Mouse (Mus musculus) limb, embryonic 11.5 days (tissue): Measurements from ENCODE around the gene Cep350. TPM values are rescaled to one million over a fixed set of nuclear protein-coding genes. Genes with fewer than 3 reads are reported as not detected.

Experiments
- ATAC-seq: fragments of 200-750 bp; cut with Nextera tagmentation; 2 replicates; pipeline ENCODE4 v1.8.0; 2017; ENCODE audit warnings: low read depth; ENCODE audit not compliant: insufficient number of reproducible peaks, low FRiP score, low TSS enrichment
- DNase-seq: peaks from one replicate; pipeline ENCODE4 v3.0.0-alpha.2; 2015; ENCODE audit warnings: low spot score
- H3K27ac ChIP-seq: fragments of 300-500 bp; sonication (generic); replicated peaks from 2 replicates; pipeline ENCODE4 v1.5.1; 2014; ENCODE audit warnings: low read depth, mild to moderate bottlenecking, low read length
- H3K27me3 ChIP-seq: fragments of 300-500 bp; sonication (generic); 2 replicates; pipeline ENCODE4 v1.6.1; 2014; ENCODE audit warnings: mild to moderate bottlenecking, low read length, mixed read lengths; ENCODE audit not compliant: control insufficient read depth, insufficient read depth
- H3K36me3 ChIP-seq: fragments of 300-500 bp; sonication (generic); 2 replicates; pipeline ENCODE4 v1.6.1; 2014; ENCODE audit warnings: mild to moderate bottlenecking, low read length, moderate library complexity, mixed read lengths; ENCODE audit not compliant: control insufficient read depth, insufficient read depth
- H3K4me1 ChIP-seq: fragments of 300-500 bp; sonication (generic); 2 replicates; pipeline ENCODE4 v1.6.1; 2014; ENCODE audit warnings: low read length, mixed read lengths; ENCODE audit not compliant: control insufficient read depth, insufficient read depth
- H3K4me2 ChIP-seq: fragments of 300-500 bp; sonication (generic); 2 replicates; pipeline ENCODE4 v1.6.1; 2014; ENCODE audit warnings: low read depth, mild to moderate bottlenecking, moderate library complexity; ENCODE audit not compliant: severe bottlenecking
- H3K4me3 ChIP-seq: fragments of 300-500 bp; sonication (generic); 2 replicates; pipeline ENCODE4 v1.5.1; 2014; ENCODE audit warnings: low read depth, low read length
- H3K9ac ChIP-seq: fragments of 300-500 bp; sonication (generic); 2 replicates; pipeline ENCODE4 v1.6.1; 2014; ENCODE audit warnings: mild to moderate bottlenecking, low read length
- H3K9me3 ChIP-seq: fragments of 300-500 bp; sonication (generic); 2 replicates; pipeline ENCODE4 v1.6.1; 2016; ENCODE audit warnings: low read length; ENCODE audit not compliant: control insufficient read depth
- WGBS: fragments of 180-500 bp; shearing (Covaris S2); extraction: QIAGEN DNeasy Blood & Tissue Kit; methylation state at CpG from one replicate; pipeline ENCODE4 v1.1.7; 2014; 5-methylcytosine and 5-hydroxymethylcytosine counted together
- polyA plus RNA-seq: library from polyadenylated mRNA; unstranded; fragments of >200 nt; fragmentation: Nextera tagmentation; extraction: Ambion mirVana; gene quantifications from 2 replicates; pipeline ENCODE4 v1.2.1, GENCODE M21; 2014

Gene Cep350
- polyA plus RNA-seq, 1 experiment from 2014 or later = 6.2 TPM

GRCm38 (mm10) chr1:155862967-155863366, 110.1 kb downstream of the Cep350 start:
- Histone ChIP-seq H3K36me3 (peaks cover 10% of the 10 kb centered on the region), H3K4me1 (no peaks in the 10 kb centered on the region), H3K27me3 (no peaks in the 10 kb centered on the region), H3K4me3 (no peak overlapping the region), H3K9ac (no peak overlapping the region), H3K27ac (no peak overlapping the region), H3K4me2 (no peak overlapping the region), H3K9me3 (no peaks in the 10 kb centered on the region)
- WGBS = 78% methylated on average over 4 of the region's 4 CpGs
- DNase-seq (no peak), ATAC-seq (no peak)

- Histone ChIP-seq H3K9me3 (no peaks in the 10 kb centered on the region), H3K27me3 (no peaks in the 10 kb centered on the region), H3K4me3 (no peak overlapping the region), H3K9ac (no peak overlapping the region), H3K27ac (no peak overlapping the region), H3K36me3 (peaks cover 3% of the 10 kb centered on the region; the same call in 1 of the 2 replicates), H3K4me1 (no peaks in the 10 kb centered on the region), H3K4me2 (no peak overlapping the region)
- WGBS = 85% methylated on average over 7 of the region's 7 CpGs
- no peak for ATAC-seq
- no peak for DNase-seq
Observed at GRCm38 (mm10) chr1:155854926-155855702, 117.9 kb downstream of the Cep350 start.

GRCm38 (mm10) chr1:155853009-155853408, 120.0 kb downstream of the Cep350 start:
- Histone ChIP-seq H3K36me3 (no peaks in the 10 kb centered on the region; the same call in 1 of the 2 replicates), H3K9me3 (no peaks in the 10 kb centered on the region), H3K9ac (no peak overlapping the region), H3K4me2 (no peak overlapping the region), H3K27me3 (no peaks in the 10 kb centered on the region), H3K4me1 (no peaks in the 10 kb centered on the region), H3K27ac (no peak overlapping the region), H3K4me3 (no peak overlapping the region)
- ATAC-seq = no peak
- DNase-seq = no peak
- WGBS = 97% methylated on average over 5 of the region's 5 CpGs

GRCm38 (mm10) chr1:155844235-155844634, 128.8 kb downstream of the Cep350 start:
- no peaks in the 10 kb centered on the region for H3K9me3 ChIP-seq
- no peak for DNase-seq
- H3K27ac ChIP-seq = no peak overlapping the region
- WGBS = 86% methylated on average over 5 of the region's 5 CpGs
- no peaks in the 10 kb centered on the region for H3K4me1 ChIP-seq
- no peaks in the 10 kb centered on the region; the same call in 1 of the 2 replicates for H3K36me3 ChIP-seq
- no peak for ATAC-seq
- no peak overlapping the region for H3K9ac ChIP-seq
- H3K4me3 ChIP-seq = no peak overlapping the region
- no peaks in the 10 kb centered on the region for H3K27me3 ChIP-seq
- H3K4me2 ChIP-seq = no peak overlapping the region

- H3K27me3 ChIP-seq = no peaks in the 10 kb centered on the region
- DNase-seq (no peak), ATAC-seq (no peak)
- WGBS = 91% methylated on average over 4 of the region's 4 CpGs
- H3K9me3 ChIP-seq = no peaks in the 10 kb centered on the region
- H3K4me3 ChIP-seq = no peak overlapping the region
- H3K4me1 ChIP-seq = no peaks in the 10 kb centered on the region
- no peak overlapping the region for H3K4me2 ChIP-seq
- no peak overlapping the region for H3K27ac ChIP-seq
- no peak overlapping the region for H3K9ac ChIP-seq
- no peaks in the 10 kb centered on the region; the same call in 1 of the 2 replicates for H3K36me3 ChIP-seq
Observed at GRCm38 (mm10) chr1:155843538-155843937, 129.5 kb downstream of the Cep350 start.

- H3K4me1 ChIP-seq = no peaks in the 10 kb centered on the region
- no peak overlapping the region for H3K4me2 ChIP-seq
- H3K9me3 ChIP-seq = no peaks in the 10 kb centered on the region
- no peak overlapping the region for H3K9ac ChIP-seq
- DNase-seq (no peak), ATAC-seq (no peak)
- H3K27ac ChIP-seq = no peak overlapping the region
- WGBS = 76% methylated on average over 2 of the region's 2 CpGs
- H3K4me3 ChIP-seq = no peak overlapping the region
- H3K27me3 ChIP-seq = no peaks in the 10 kb centered on the region
- H3K36me3 ChIP-seq = no peaks in the 10 kb centered on the region
Observed at GRCm38 (mm10) chr1:155835667-155836066, 137.4 kb downstream of the Cep350 start.

- no peaks in the 10 kb centered on the region for H3K4me1 ChIP-seq
- DNase-seq = no peak
- no peak overlapping the region for H3K9ac ChIP-seq
- no peaks in the 10 kb centered on the region for H3K36me3 ChIP-seq
- H3K9me3 ChIP-seq = no peaks in the 10 kb centered on the region
- no peak for ATAC-seq
- H3K4me2 ChIP-seq = no peak overlapping the region
- H3K27me3 ChIP-seq = no peaks in the 10 kb centered on the region
- no peak overlapping the region for H3K27ac ChIP-seq
- 89% methylated on average over 9 of the region's 9 CpGs for WGBS
- no peak overlapping the region for H3K4me3 ChIP-seq
Observed at GRCm38 (mm10) chr1:155833610-155834009, 139.4 kb downstream of the Cep350 start.

- no peaks in the 10 kb centered on the region for H3K27me3 ChIP-seq
- no peaks in the 10 kb centered on the region for H3K9me3 ChIP-seq
- ATAC-seq = no peak
- no peaks in the 10 kb centered on the region for H3K4me1 ChIP-seq
- no peak overlapping the region for H3K4me2 ChIP-seq
- no peak for DNase-seq
- no peak overlapping the region for H3K27ac ChIP-seq
- H3K36me3 ChIP-seq = no peaks in the 10 kb centered on the region
- H3K4me3 ChIP-seq = no peak overlapping the region
- 94% methylated on average over 3 of the region's 3 CpGs for WGBS
- no peak overlapping the region for H3K9ac ChIP-seq
Observed at GRCm38 (mm10) chr1:155831958-155832357, 141.1 kb downstream of the Cep350 start.

GRCm38 (mm10) chr1:155830861-155831260, 142.2 kb downstream of the Cep350 start:
- Histone ChIP-seq H3K4me3 (no peak overlapping the region), H3K27me3 (no peaks in the 10 kb centered on the region), H3K9ac (no peak overlapping the region), H3K27ac (no peak overlapping the region), H3K4me1 (no peaks in the 10 kb centered on the region), H3K9me3 (no peaks in the 10 kb centered on the region), H3K36me3 (no peaks in the 10 kb centered on the region), H3K4me2 (no peak overlapping the region)
- DNase-seq = no peak
- 86% methylated on average over 6 of the region's 6 CpGs for WGBS
- no peak for ATAC-seq
